Mouse (Mus musculus): ENCODE results near the gene Cks1b.
A peak's percentile ranks its signal among the peaks of the same experiment; 100 is the strongest.

The Cks1b gene

DNA sequence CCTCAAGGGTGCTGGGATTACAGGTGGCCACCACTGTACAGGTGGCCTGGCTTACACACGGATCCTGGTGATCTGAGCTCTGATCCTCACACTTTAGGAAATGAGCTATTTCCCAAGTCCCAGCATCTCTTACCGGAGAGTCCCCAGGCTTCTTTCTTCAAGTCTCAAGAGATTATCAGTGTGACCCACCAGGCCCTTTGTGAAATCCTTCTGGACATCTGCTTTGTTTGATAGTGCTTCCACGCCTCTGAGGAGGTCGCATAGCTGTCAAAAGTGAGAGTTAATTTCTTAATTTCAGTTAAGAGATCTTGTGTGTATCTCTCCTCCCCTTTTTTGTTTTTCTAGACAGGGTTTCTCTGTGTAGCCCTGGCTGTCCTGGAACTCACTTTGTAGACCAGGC lies 7.7 kb upstream of the Cks1b start:
- DNase-seq (ENCODE audit: low read depth, low spot score), result no peak

- no peak for DNase-seq (ENCODE audit: low read depth, low spot score)
These were observed 7.0 kb upstream of the Cks1b start for GRCm38 (mm10) chr3:89425141-89425525.

DNA sequence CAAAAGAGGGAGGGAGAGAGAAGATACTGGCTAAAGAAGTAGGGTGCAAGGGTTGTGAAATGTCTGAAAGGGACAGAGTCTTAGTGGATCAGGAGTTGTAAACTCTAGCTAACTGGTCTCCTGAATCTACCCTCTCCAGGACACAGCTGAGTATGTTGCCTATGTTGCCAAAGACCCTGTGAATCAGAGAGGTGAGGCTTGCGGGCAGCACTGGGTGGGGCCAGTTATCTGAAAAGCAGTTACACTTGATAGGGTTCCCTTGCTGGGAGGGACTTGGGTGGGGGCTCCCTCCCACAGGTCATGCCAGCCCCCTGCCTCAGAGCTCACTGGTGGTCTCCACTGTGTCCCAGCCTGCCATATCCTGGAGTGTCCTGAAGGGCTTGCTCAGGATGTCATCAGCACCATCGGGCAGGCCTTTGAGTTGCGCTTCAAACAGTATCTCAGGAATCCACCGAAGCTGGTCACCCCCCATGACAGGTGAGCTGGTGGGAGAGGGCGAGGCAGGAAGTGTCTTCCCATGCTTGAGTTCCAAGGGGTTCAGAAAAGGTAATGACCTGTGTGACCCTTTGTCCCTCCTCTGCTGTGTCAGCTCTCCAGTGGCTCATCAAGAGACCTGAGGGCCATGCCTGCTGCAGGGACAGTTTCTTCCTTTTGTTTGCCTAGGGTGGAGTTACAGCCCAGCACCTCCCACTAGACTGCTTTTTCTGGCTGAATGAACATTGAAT lies 6.4 kb upstream of the Cks1b start:
- no peak for DNase-seq (ENCODE audit: low read depth, low spot score)

- DNase-seq (ENCODE audit: low read depth, low spot score), result no peak
These were observed 4.5 kb upstream of the Cks1b start for GRCm38 (mm10) chr3:89422556-89423205.

DNA sequence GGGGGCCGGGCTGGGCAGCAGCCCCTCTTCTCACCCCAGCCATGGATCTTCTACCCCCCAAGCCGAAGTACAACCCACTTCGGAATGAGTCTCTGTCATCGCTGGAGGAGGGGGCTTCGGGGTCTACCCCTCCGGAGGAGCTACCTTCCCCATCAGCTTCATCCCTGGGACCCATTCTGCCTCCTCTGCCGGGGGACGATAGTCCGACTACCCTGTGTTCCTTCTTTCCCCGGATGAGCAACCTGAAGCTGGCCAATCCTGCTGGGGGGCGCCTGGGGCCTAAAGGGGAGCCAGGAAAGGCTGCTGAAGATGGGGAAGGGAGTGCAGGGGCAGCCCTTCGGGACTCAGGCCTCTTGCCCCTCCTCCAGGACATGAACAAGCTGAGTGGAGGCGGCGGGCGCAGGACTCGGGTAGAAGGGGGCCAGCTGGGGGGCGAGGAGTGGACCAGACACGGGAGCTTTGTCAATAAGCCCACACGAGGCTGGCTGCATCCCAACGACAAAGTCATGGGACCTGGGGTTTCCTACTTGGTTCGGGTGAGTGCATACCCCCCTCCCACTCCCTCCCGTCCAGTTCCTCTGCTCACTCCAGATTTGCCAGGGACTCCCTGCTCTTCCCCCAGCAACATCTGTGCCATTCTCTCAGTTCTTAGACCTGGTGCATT lies 3.8 kb upstream of the Cks1b start:
- no peak for DNase-seq (ENCODE audit: low read depth, low spot score)

- DNase-seq (ENCODE audit: low read depth, low spot score), result no peak
These were observed 3.0 kb upstream of the Cks1b start for GRCm38 (mm10) chr3:89421002-89421774.

DNA sequence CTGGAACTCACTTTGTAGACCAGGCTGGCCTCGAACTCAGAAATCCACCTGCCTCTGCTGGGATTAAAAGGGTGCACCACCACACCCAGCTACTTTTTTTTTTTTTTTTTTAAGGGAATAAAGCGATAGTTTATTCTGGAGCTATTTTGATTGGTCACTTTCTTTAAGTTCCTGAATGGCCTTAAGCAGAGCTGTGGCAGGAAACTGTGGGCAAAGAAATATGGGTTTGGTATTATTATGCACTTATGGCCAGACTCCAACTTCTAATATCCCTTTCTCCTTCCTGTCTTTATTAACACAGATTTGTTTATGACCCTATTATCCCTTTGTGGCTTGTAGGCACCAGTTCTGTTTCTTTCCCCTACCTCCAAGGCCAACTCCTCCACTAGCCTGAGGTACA lies 2.2 kb upstream of the Cks1b start:
- DNase-seq (ENCODE audit: low read depth, low spot score), result no peak

GRCm38 (mm10) chr3:89419981-89420380 lies 1.8 kb upstream of the Cks1b start:
- DNase-seq (ENCODE audit: low read depth, low spot score), result no peak

GRCm38 (mm10) chr3:89419571-89419970 lies 1.4 kb upstream of the Cks1b start:
- no peak for DNase-seq (ENCODE audit: low read depth, low spot score)

DNA sequence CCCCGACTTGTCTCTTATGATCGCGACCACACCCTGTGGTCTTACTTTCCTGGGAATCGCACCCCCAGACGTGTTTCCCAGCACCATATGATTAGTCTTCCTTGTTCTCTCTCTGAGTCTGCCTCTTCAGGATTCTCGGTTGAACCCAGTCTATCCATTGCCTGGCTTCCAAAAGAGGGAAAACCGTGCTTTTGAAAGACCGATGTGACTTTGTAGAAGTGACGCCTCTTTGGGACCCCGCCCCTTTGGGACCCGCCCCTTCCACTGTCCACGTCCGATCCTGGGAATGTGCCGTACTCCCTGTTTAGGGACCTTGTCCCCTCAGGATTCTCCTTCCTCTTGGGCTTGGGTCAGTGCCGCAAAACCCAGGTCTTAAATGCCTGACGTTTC lies 673 bp upstream of the Cks1b start:
- DNase-seq (ENCODE audit: low read depth, low spot score), result no peak

DNA sequence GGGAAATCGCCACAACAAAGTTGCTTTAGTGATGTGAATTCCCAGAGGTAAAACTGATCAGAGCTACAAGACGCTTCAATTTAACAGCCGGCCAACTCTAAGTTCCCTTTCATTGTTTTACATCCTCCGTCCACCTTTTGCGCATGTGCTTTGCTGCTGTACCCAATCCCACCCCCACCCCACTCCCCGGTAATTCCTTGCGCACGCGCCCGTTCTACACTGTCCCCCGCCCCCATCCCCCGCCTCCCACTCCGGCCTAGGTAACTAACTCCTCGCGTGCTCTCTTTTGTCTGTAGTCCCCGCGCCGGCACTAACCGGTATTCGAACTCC lies 378 bp downstream of the Cks1b start:
- no peak for DNase-seq (ENCODE audit: low read depth, low spot score)

DNA sequence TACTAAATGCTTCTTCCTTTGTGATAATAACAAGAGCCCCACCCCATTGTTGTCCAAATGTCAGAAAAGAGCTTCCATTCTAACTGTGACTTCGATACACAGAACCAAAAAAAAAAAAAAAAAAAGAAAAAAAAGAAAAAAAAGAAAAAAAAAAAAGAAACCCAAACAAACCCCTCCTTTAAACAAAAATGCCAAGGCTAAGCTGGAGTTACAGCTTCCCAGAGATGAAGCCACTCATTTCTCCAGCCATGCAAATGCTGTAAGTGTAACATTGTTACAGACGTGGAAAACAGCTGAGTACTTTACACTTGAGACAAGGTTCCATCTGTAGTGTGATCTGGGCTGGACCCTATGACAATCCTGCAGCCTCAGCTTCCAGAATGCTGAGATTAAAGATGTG lies 1.1 kb downstream of the Cks1b start:
- no peak for DNase-seq (ENCODE audit: low read depth, low spot score)

- DNase-seq (ENCODE audit: low read depth, low spot score), result no peak
These were observed 2.0 kb downstream of the Cks1b start for GRCm38 (mm10) chr3:89416158-89416557.

DNA sequence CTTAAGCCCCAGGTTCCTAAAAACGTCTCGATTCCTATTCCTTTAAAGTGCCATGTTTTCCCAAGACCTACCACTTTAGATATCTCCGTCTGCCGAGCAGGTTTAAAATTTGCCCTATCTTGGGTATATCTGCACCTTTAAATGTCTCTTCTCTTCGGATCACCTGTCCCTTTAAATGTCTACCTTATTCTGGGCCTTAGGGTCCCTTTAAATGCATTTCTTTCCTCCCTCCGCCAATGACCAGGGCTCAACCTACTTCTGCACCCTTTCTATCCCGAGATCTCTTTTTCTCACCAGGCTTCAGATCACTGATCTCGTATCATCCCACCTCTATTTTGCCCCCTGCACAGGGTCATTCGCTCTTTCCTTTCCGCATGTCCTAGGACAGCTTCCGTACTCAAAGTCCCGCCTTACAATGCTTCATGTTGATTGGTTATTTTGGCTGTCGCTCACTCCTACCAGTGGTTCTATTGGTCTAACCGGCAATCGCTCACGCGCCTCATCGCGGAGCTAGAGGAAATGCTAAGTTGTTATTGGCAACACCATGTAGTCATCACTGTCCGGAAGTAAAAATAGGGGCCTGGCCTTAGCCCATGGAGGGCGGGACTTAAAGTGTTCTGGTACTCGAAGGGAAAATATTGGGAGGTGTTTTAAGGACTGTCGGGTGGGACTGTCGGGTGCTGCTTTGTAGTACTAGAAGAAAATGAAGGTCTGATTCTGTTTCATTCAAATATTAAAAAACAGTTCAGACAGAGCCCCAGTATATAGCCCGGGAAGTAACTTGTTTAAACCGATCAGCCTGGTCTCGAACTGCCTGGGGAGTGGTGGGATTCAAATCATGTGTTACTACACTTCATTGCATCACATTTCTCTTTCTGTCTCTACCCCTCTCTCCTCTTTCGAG lies 6.4 kb downstream of the Cks1b start, which contains the start of gene Flad1:
Flad1 (minus strand) TSS at position 381 of the 904 bp plus-strand sequence.
- DNase-seq (ENCODE audit: low read depth, low spot score), result peak; percentile 99

- DNase-seq (ENCODE audit: low read depth, low spot score), result no peak
These were observed 7.3 kb downstream of the Cks1b start for GRCm38 (mm10) chr3:89410864-89411263.

DNA sequence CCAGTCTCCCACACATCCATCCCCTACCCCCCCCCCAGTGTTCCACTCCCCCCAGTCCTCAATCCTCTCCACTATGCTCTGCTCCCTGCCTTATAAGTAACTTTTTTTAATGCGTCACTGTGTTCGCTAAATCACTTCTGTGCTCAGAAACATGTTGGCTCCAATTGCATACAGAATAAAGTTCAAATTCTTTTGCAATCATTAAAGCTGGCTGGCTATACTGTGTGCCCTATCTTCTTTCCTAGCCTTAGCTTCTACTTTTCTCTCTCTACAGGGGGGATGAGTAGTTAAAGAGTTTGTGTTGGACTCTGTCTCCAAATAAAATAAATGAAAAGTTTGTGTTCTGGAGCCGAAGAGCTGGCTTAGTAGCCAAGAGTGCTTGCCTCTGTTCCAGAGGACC lies 8.5 kb downstream of the Cks1b start:
- DNase-seq (ENCODE audit: low read depth, low spot score), result no peak

DNA sequence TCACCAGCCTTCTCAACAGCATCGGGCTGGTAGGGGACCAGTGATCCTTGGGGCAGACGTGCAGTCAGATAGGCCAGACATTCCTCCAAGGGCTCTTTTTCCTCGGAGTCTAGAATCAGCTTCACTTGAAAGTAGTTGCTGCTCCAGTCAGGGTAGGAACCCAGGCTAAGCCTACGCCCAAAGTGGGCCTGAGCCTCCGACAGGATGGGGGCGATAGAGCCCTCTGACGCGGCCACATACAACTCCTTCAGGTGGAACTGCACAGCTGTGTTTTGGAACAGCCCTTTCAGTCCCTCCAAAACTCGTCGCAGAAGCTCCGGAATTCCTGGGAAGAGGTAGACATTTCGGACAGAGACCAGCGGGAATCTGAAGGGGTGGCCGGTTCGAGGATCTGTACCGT lies 9.7 kb downstream of the Cks1b start:
- no peak for DNase-seq (ENCODE audit: low read depth, low spot score)

- no peak for DNase-seq (ENCODE audit: low read depth, low spot score)
These were observed 11.3 kb downstream of the Cks1b start for GRCm38 (mm10) chr3:89406887-89407286.

- no peak for DNase-seq (ENCODE audit: low read depth, low spot score)
These were observed 15.5 kb downstream of the Cks1b start, which contains the start of gene Lenep for GRCm38 (mm10) chr3:89402693-89403092. Gene Lenep (minus strand): TSS chr3:89402793.

DNA sequence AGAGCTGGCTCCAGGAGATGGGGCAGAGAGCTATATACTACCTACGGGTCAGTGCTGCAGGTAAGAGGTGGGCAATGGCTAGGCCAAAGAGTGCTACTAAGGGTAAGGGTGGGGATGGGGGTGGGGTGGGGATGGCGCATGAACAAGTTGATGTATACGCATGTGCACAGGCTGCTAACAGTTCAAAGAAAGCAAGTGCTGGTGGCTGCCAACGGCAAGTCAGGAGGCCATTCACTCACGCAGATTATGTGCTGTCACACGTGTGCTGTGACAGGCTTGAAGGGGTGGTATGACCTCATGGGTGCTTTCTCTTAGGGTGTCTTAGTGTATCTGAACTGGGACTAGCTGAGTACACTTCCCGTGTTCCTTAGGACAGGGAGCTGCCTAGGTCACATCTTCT lies 16.9 kb downstream of the Cks1b start:
- no peak for DNase-seq (ENCODE audit: low read depth, low spot score)

DNA sequence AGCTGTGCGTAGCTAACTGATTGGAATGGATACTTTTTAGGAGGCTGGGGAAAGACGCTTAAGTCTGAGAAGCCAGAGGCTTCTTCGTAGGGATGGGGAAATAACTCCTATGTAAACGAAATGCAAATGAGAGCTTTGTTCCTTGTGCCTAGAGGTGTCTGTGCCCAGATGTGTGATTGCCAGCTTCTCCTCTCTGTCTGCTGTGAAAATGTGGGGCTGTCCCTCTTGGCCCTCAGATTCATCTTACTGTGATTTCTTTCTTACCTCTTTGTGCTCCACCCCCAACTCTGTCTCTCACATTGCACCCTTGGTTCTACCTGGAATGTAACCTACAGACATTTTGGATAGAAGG lies 21.6 kb downstream of the Cks1b start:
- DNase-seq (ENCODE audit: low read depth, low spot score), result no peak
